Mouse (Mus musculus) liver, adult 2 months (tissue): Measurements from ENCODE around the gene Mafg.

ENCODE experiments used
- CTCF ChIP-seq: fragments of 200-500 bp; IDR thresholded peaks from 2 replicates; pipeline ENCODE4 v1.5.1; 2011; ENCODE audit warnings: low read depth, low read length, control low read depth
- POLR2A ChIP-seq: fragments of 200-500 bp; IDR thresholded peaks from 2 replicates; pipeline ENCODE4 v1.6.1; 2011; ENCODE audit warnings: low read length, control low read depth; ENCODE audit not compliant: insufficient read depth; ENCODE audit errors: extremely low read depth

GRCm38 (mm10) chr11:120615606-120616203 is 17.7 kb downstream of the Mafg start:
- TF ChIP-seq CTCF (no peak), POLR2A (no peak)
